Mouse (Mus musculus): ENCODE results near the gene Wdr59. TPM values are rescaled to one million over a fixed set of nuclear protein-coding genes. Genes with fewer than 3 reads are reported as not detected.

The Wdr59 gene
- polyA plus RNA-seq, 1 experiment from 2014 or later = 6.7 TPM

DNA sequence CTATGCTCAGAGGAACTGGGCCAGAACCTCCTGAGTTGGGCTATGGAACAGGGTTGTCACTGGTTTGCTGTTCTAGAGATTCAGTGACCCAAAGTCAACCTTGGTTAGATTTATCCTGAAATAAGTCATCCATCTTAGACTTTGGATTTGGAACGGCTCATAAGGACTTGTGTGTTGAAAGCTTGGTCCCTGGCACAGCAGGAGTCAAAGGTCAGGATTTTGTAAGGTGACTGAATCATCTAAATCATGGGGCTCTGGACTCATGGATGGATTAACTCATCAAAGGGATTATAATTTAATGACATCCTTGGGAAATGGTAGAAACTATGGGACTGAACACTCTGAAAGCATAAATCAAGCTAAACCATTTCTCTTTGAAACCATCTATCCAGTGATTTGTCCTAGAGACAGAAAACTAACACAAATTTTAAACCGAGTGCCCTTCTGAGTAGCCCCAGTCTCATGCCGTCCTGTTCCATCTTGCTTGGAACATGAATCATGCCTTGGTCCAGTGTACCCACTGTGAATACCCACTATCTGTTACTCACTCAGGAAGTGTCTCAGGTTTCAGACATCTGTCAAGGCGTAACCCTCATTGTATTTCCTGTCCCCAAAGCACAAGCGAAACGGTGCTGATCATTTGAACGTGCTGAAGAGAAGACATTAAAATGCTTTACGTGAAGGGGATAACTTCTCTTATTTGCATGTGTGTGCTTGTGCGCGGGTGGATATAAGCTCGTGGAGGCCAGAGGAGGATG is 86.6 kb downstream of the Wdr59 start:
- Histone ChIP-seq H3K27ac (no peak overlapping the region), H3K9ac (no peak overlapping the region), H3K9me3 (replicated peaks) (no peaks in the 10 kb centered on the region), H3K27me3 (no peaks in the 10 kb centered on the region), H3K4me2 (no peak overlapping the region), H3K4me3 (replicated peaks) (no peak overlapping the region), H3K36me3 (no peaks in the 10 kb centered on the region), H3K4me1 (0 out of 2 replicates have a peak, but pooled peaks cover 2% of the 10 kb centered on the region)
- WGBS = 25% methylated on average over 11 of the region's 11 CpGs
- 0 out of 2 replicates have a peak, but pooled peaks have one; percentile 66 for ATAC-seq (replicated peaks; ENCODE audit: low FRiP score)

DNA sequence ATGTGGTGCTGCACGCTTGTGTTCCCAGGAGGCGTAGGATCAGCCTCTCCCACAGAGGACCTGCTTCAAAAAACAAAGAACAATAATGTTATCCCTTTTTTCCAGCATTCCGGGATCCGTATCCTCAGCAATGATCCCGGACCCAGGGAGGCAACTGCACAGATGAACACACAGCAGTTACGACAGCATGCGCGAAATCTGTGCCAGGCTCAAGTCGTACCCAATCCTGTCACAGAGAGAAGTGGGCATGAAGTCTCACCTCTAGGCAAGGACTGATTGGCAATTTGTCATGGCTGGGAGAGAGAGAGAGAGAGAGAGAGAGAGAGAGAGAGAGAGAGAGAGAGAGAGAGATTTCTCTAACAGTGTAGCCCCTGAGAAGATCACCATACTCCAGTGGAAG is 97.2 kb downstream of the Wdr59 start:
- Histone ChIP-seq H3K36me3 (no peaks in the 10 kb centered on the region), H3K4me2 (no peak overlapping the region), H3K4me3 (replicated peaks) (no peak overlapping the region), H3K4me1 (peaks cover 10% of the 10 kb centered on the region; the same call in 1 of the 2 replicates), H3K27ac (no peak overlapping the region), H3K27me3 (no peaks in the 10 kb centered on the region), H3K9me3 (replicated peaks) (no peaks in the 10 kb centered on the region), H3K9ac (no peak overlapping the region)
- ATAC-seq (replicated peaks; ENCODE audit: low FRiP score) = no peak
- WGBS = 79% methylated on average over 9 of the region's 9 CpGs

- H3K4me2 ChIP-seq = no peak overlapping the region
- H3K27ac ChIP-seq = no peak overlapping the region
- H3K36me3 ChIP-seq = no peaks in the 10 kb centered on the region
- no peak; the same call in 1 of the 2 replicates for ATAC-seq (replicated peaks; ENCODE audit: low FRiP score)
- H3K9me3 ChIP-seq (replicated peaks) = no peaks in the 10 kb centered on the region
- no peak overlapping the region for H3K4me3 ChIP-seq (replicated peaks)
- H3K27me3 ChIP-seq = no peaks in the 10 kb centered on the region
- 50% methylated on average over 11 of the region's 11 CpGs for WGBS
- peaks cover 10% of the 10 kb centered on the region; the same call in 1 of the 2 replicates for H3K4me1 ChIP-seq
- H3K9ac ChIP-seq = no peak overlapping the region
Observed at GRCm38 (mm10) chr8:111424181-111424580, 97.7 kb downstream of the Wdr59 start.

- Histone ChIP-seq H3K27ac (no peak overlapping the region), H3K36me3 (no peaks in the 10 kb centered on the region), H3K4me2 (no peak overlapping the region), H3K27me3 (no peaks in the 10 kb centered on the region), H3K9me3 (replicated peaks) (no peaks in the 10 kb centered on the region), H3K4me1 (peaks cover 10% of the 10 kb centered on the region; the same call in 1 of the 2 replicates), H3K4me3 (replicated peaks) (no peak overlapping the region), H3K9ac (no peak overlapping the region)
- 77% methylated on average over 2 of the region's 2 CpGs for WGBS
- ATAC-seq (replicated peaks; ENCODE audit: low FRiP score) = no peak
Observed at GRCm38 (mm10) chr8:111422614-111423013, 99.3 kb downstream of the Wdr59 start.

- WGBS = 70% methylated on average over 3 of the region's 3 CpGs
- Histone ChIP-seq H3K4me2 (no peak overlapping the region), H3K9me3 (replicated peaks) (no peaks in the 10 kb centered on the region), H3K4me3 (replicated peaks) (no peak overlapping the region), H3K27me3 (no peaks in the 10 kb centered on the region), H3K27ac (no peak overlapping the region), H3K9ac (no peak overlapping the region), H3K36me3 (no peaks in the 10 kb centered on the region), H3K4me1 (peaks cover 1% of the 10 kb centered on the region; the same call in 1 of the 2 replicates)
- no peak for ATAC-seq (replicated peaks; ENCODE audit: low FRiP score)
Observed at GRCm38 (mm10) chr8:111419171-111419570, 102.7 kb downstream of the Wdr59 start.

DNA sequence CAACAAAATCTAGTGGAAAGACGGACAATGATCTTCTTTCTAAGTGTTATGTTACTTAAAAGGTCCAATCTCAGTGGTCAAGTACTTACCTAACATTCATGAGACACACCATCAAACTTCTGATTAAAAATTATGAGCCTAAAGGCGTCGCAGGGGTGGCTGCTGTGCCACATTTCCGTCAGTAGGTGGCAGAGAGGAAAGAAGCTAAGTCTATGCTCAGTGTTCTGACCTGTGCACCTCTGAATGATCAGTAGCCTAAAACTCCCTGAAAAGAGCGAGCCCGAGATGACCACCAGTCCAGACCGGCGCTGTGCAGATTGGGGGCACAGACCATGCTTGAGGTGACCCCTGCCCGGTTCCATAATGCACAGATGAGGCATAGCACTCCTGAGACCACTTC is 103.3 kb downstream of the Wdr59 start:
- 30% methylated on average over 9 of the region's 9 CpGs for WGBS

DNA sequence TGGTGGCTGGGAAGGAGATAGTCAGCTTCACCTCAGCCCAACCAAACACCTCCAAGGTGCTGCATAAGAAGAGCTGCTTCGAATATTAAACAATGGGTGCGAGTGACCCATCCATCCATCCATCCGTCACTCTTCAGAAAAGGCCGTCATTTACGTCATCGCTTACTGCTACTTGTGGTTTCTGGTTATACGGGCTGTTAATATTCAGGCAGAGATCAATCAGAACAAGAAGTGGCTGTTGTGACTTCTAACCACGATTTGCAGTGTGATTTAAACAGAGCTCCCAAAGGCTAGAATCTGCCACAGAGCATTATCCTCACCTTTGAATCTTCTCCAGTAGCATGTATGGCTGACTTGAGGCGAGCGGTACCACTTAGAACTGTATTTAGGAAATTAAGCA is 104.7 kb downstream of the Wdr59 start:
- no peak overlapping the region for H3K9ac ChIP-seq
- no peak overlapping the region for H3K4me2 ChIP-seq
- H3K4me3 ChIP-seq (replicated peaks) = no peak overlapping the region
- H3K36me3 ChIP-seq = no peaks in the 10 kb centered on the region
- no peaks in the 10 kb centered on the region for H3K27me3 ChIP-seq
- no peak overlapping the region for H3K27ac ChIP-seq
- WGBS = 81% methylated on average over 10 of the region's 10 CpGs
- no peaks in the 10 kb centered on the region for H3K9me3 ChIP-seq (replicated peaks)
- ATAC-seq (replicated peaks; ENCODE audit: low FRiP score) = no peak
- H3K4me1 ChIP-seq = no peaks in the 10 kb centered on the region

More for the DNA sequence above, 103.3 kb downstream of the Wdr59 start:
- no peaks in the 10 kb centered on the region for H3K9me3 ChIP-seq (replicated peaks)
- no peak; the same call in 1 of the 2 replicates for ATAC-seq (replicated peaks; ENCODE audit: low FRiP score)
- H3K9ac ChIP-seq = no peak overlapping the region
- H3K4me3 ChIP-seq (replicated peaks) = no peak overlapping the region
- no peaks in the 10 kb centered on the region for H3K36me3 ChIP-seq
- H3K27ac ChIP-seq = no peak overlapping the region
- H3K27me3 ChIP-seq = no peaks in the 10 kb centered on the region
- no peak overlapping the region for H3K4me2 ChIP-seq
- H3K4me1 ChIP-seq = no peaks in the 10 kb centered on the region

GRCm38 (mm10) chr8:111403391-111403790 is 118.5 kb downstream of the Wdr59 start:
- Histone ChIP-seq H3K9ac (no peak overlapping the region), H3K4me2 (no peak overlapping the region), H3K36me3 (no peaks in the 10 kb centered on the region), H3K9me3 (replicated peaks) (no peaks in the 10 kb centered on the region), H3K27ac (no peak overlapping the region), H3K4me1 (no peaks in the 10 kb centered on the region), H3K4me3 (replicated peaks) (no peak overlapping the region), H3K27me3 (0 out of 2 replicates have a peak, but pooled peaks cover 4% of the 10 kb centered on the region)
- 45% methylated on average over 4 of the region's 4 CpGs for WGBS
- ATAC-seq (replicated peaks; ENCODE audit: low FRiP score) = no peak

Small RNAs within 50 kb of the gene (microRNA-seq; reads per million reads assigned to microRNA genes)
- not detected for gene Mir1957b

Other genes starting within 250 kb of the Wdr59 start
- 69.1 and 72.4 TPM in 2 replicates for gene Rfwd3, start 221.9 kb downstream of the Wdr59 start, polyA plus RNA-seq (2015; fragmentation: Nextera tagmentation; extraction: Ambion mirVana)
- 1.8 and 2.2 TPM in 2 replicates for gene Mlkl, start 183.9 kb downstream of the Wdr59 start, polyA plus RNA-seq (2015; fragmentation: Nextera tagmentation; extraction: Ambion mirVana)
- 1.0 TPM in 2 replicates for gene Fa2h, start 128.3 kb downstream of the Wdr59 start, polyA plus RNA-seq (2015; fragmentation: Nextera tagmentation; extraction: Ambion mirVana)
- 25.2 and 28.6 TPM in 2 replicates for gene Znrf1, start 14.0 kb upstream of the Wdr59 start, polyA plus RNA-seq (2015; fragmentation: Nextera tagmentation; extraction: Ambion mirVana)
- 1.2 and 1.3 TPM in 2 replicates for gene Ldhd, start 108.3 kb upstream of the Wdr59 start, polyA plus RNA-seq (2015; fragmentation: Nextera tagmentation; extraction: Ambion mirVana)
- gene Zfp1, start 121.3 kb upstream of the Wdr59 start, polyA plus RNA-seq (2015; fragmentation: Nextera tagmentation; extraction: Ambion mirVana) = 20.4 and 21.2 TPM in 2 replicates
- 0.45 and 5.2 TPM in 2 replicates for gene Ctrb1, start 168.9 kb upstream of the Wdr59 start, polyA plus RNA-seq (2015; fragmentation: Nextera tagmentation; extraction: Ambion mirVana)
- gene Bcar1, start 221.7 kb upstream of the Wdr59 start, polyA plus RNA-seq (2015; fragmentation: Nextera tagmentation; extraction: Ambion mirVana) = 45.7 and 53.8 TPM in 2 replicates